Mouse (Mus musculus) right cerebral cortex, adult 2 months (tissue): ENCODE measurements around the gene Gm49336.
A peak's percentile ranks its signal among the peaks of the same experiment; 100 is the strongest.

Source experiments
- DNase-seq, 2 experiments: peaks; one replicate each; pipeline ENCODE4 v3.0.0; 2021 to 2022; ENCODE audit warnings: low spot score in 2 of 2

The Gm49336 gene

GRCm38 (mm10) chr14:60251281-60252003, at the start of gene Gm49336, which contains the start of gene Nupl1:
TSS of gene Gm49336 (minus strand) at chr14:60251507.
TSS of gene Nupl1 (minus strand) at chr14:60251431.
- peak; percentile 98 for DNase-seq

GRCm38 (mm10) chr14:60301024-60301423, 49.7 kb upstream of the Gm49336 start:
- no peak for DNase-seq

- peak in 1 of 2 experiments; percentile 43 for DNase-seq
Observed at GRCm38 (mm10) chr14:60300224-60300991, 49.1 kb upstream of the Gm49336 start.

GRCm38 (mm10) chr14:60295531-60295930, 44.2 kb upstream of the Gm49336 start:
- DNase-seq, result no peak

GRCm38 (mm10) chr14:60290363-60290762, 39.1 kb upstream of the Gm49336 start:
- no peak for DNase-seq

GRCm38 (mm10) chr14:60286194-60286863, 35.0 kb upstream of the Gm49336 start:
- DNase-seq, result no peak

- no peak for DNase-seq
Observed at GRCm38 (mm10) chr14:60275301-60276276, 24.3 kb upstream of the Gm49336 start.

- no peak for DNase-seq
Observed at GRCm38 (mm10) chr14:60273346-60273745, 22.0 kb upstream of the Gm49336 start.

GRCm38 (mm10) chr14:60269333-60269732, 18.0 kb upstream of the Gm49336 start:
- no peak for DNase-seq

GRCm38 (mm10) chr14:60264990-60265876, 13.9 kb upstream of the Gm49336 start, which contains the start of gene Mtmr6:
TSS of gene Mtmr6 (plus strand) at chr14:60265228.
- DNase-seq, result peak; percentile 95 to 97

GRCm38 (mm10) chr14:60262316-60262715, 11.0 kb upstream of the Gm49336 start:
- DNase-seq, result no peak

- no peak for DNase-seq
Observed at GRCm38 (mm10) chr14:60257851-60258250, 6.5 kb upstream of the Gm49336 start.

- DNase-seq, result no peak
Observed at GRCm38 (mm10) chr14:60257101-60257500, 5.8 kb upstream of the Gm49336 start.

- DNase-seq, result no peak
Observed at GRCm38 (mm10) chr14:60256356-60256755, 5.0 kb upstream of the Gm49336 start.

GRCm38 (mm10) chr14:60254774-60255173, 3.5 kb upstream of the Gm49336 start:
- DNase-seq, result no peak

- no peak for DNase-seq
Observed at GRCm38 (mm10) chr14:60253466-60253865, 2.2 kb upstream of the Gm49336 start.

GRCm38 (mm10) chr14:60252004-60253000, 995 bp upstream of the Gm49336 start:
- no peak for DNase-seq

GRCm38 (mm10) chr14:60250879-60251278, 428 bp downstream of the Gm49336 start:
- DNase-seq, result no peak

GRCm38 (mm10) chr14:60250366-60250765, 941 bp downstream of the Gm49336 start:
- no peak for DNase-seq
